Mouse (Mus musculus) small intestine, adult 2 months (tissue): ENCODE results near the gene Gng8.

Experiments used
- CTCF ChIP-seq: fragments of 200-500 bp; IDR thresholded peaks from 2 replicates; pipeline ENCODE4 v1.5.1; 2012; ENCODE audit warnings: low read depth, mild to moderate bottlenecking, control low read depth, inconsistent platforms, low read length, moderate library complexity, mixed read lengths; ENCODE audit not compliant: insufficient replicate concordance, insufficient read length; ENCODE audit errors: extremely low read depth
- POLR2A ChIP-seq: fragments of 200-500 bp; IDR thresholded peaks from 2 replicates; pipeline ENCODE4 v1.6.1; 2012; ENCODE audit warnings: low read depth, mild to moderate bottlenecking, control low read depth, inconsistent platforms, low read length, moderate library complexity

GRCm38 (mm10) chr7:16922360-16922973 lies 30.9 kb downstream of the Gng8 start:
- TF ChIP-seq POLR2A: peak; percentile 20; the same call in 1 of the 2 replicates
- TF ChIP-seq CTCF: no peak
